Mouse (Mus musculus) midbrain, embryonic 13.5 days (tissue): Measurements from ENCODE around the gene Skint10. TPM values are rescaled to one million over a fixed set of nuclear protein-coding genes. Genes with fewer than 3 reads are reported as not detected.

ENCODE experiments used
- ATAC-seq: fragments of 200-750 bp; cut with Nextera tagmentation; 2 replicates; pipeline ENCODE4 v1.8.0; 2017; ENCODE audit warnings: mild to moderate bottlenecking, moderate TSS enrichment, moderate library complexity
- H3K27ac ChIP-seq: fragments of 300-500 bp; sonication (generic); 2 replicates; pipeline ENCODE4 v1.5.1; 2015; ENCODE audit warnings: inconsistent platforms, mild to moderate bottlenecking, moderate library complexity
- H3K27me3 ChIP-seq: fragments of 300-500 bp; sonication (generic); 2 replicates; pipeline ENCODE4 v1.6.1; 2015; ENCODE audit warnings: mild to moderate bottlenecking, inconsistent platforms
- H3K36me3 ChIP-seq: fragments of 300-500 bp; sonication (generic); 2 replicates; pipeline ENCODE4 v1.6.1; 2015; ENCODE audit warnings: mild to moderate bottlenecking, inconsistent platforms
- H3K4me1 ChIP-seq: fragments of 300-500 bp; sonication (generic); replicated peaks from 2 replicates; pipeline ENCODE4 v1.6.1; 2015; ENCODE audit warnings: inconsistent platforms
- H3K4me2 ChIP-seq: fragments of 300-500 bp; sonication (generic); replicated peaks from 2 replicates; pipeline ENCODE4 v1.6.1; 2015; ENCODE audit warnings: moderate library complexity, mild to moderate bottlenecking, inconsistent platforms
- H3K4me3 ChIP-seq: fragments of 300-500 bp; sonication (generic); replicated peaks from 2 replicates; pipeline ENCODE4 v1.5.1; 2015; ENCODE audit warnings: mild to moderate bottlenecking, inconsistent platforms
- H3K9ac ChIP-seq: fragments of 300-500 bp; sonication (generic); replicated peaks from 2 replicates; pipeline ENCODE4 v1.6.1; 2015; ENCODE audit warnings: mild to moderate bottlenecking, inconsistent platforms
- H3K9me3 ChIP-seq: fragments of 300-500 bp; sonication (generic); 2 replicates; pipeline ENCODE4 v1.6.1; 2016; ENCODE audit warnings: mild to moderate bottlenecking, inconsistent platforms
- WGBS: fragments of 180-500 bp; shearing (Covaris S2); methylation state at CpG from one replicate; pipeline ENCODE4 v1.1.7; 2015; 5-methylcytosine and 5-hydroxymethylcytosine counted together
- polyA plus RNA-seq: library from polyadenylated mRNA; unstranded; fragments of >200 nt; fragmentation: Nextera tagmentation; extraction: Ambion mirVana; gene quantifications from 2 replicates; pipeline ENCODE4 v1.2.1, GENCODE M21; 2015

Gene Skint10
- not detected in 2 replicates for polyA plus RNA-seq

DNA sequence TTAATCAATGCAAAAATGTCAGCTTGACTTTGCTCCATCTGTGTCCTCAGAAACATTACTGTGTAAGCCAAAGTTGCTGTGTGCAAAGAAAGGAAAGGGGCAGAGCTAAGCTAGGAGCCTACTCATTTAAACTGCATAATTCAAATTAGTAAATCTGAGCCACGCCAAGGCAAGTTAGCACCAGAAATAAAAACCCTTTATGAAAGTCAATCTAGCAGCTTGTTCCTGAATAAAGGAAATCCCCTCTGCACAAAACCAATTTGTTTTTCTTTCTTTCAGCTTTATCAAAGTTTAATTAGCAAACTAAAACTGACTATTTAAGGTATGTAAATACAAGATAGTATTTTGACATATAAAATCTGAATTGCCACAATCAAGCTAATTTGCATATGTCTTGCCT is at the start of gene Skint10:
TSS of gene Skint10 (minus strand) at position 101 of the 400 bp plus-strand sequence.
- Histone ChIP-seq H3K9me3 (peaks cover 9% of the 10 kb centered on the region), H3K4me1 (no peaks in the 10 kb centered on the region), H3K27ac (no peak within 1 kb of the TSS), H3K36me3 (no peaks in the 10 kb centered on the region), H3K27me3 (no peaks in the 10 kb centered on the region), H3K9ac (no peak within 1 kb of the TSS), H3K4me2 (no peak within 1 kb of the TSS), H3K4me3 (no peak within 1 kb of the TSS)
- no peak for ATAC-seq
- 77% methylated on average over 1 of the region's 1 CpGs for WGBS

DNA sequence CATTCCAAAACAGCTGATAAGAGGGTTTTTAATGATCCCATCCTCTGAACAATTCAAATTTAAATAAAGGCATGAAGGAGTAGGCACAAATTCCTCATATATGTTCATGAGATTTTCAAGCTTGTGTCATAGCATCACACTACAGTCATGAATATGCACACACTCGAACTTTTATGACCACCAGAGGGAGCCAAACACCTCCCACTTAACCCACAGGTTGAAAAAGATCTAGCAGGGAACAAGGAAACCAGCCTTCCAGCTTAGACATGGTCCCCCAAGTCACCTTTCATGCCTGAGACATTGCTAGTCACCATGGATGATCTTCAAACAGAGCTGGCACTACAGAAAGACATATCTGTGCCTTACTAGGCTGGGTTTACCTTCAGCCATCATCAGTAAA is 16.0 kb upstream of the Skint10 start:
- peaks cover 17% of the 10 kb centered on the region; the same call in 1 of the 2 replicates for H3K9me3 ChIP-seq
- no peak overlapping the region for H3K9ac ChIP-seq
- no peak overlapping the region for H3K4me3 ChIP-seq
- no peak for ATAC-seq
- WGBS, result 3% methylated on average over 1 of the region's 1 CpGs
- H3K4me2 ChIP-seq, result no peak overlapping the region
- H3K27me3 ChIP-seq, result no peaks in the 10 kb centered on the region
- no peaks in the 10 kb centered on the region for H3K4me1 ChIP-seq
- H3K36me3 ChIP-seq, result no peaks in the 10 kb centered on the region
- no peak overlapping the region for H3K27ac ChIP-seq

Other genes with a start within 250 kb of the Skint10 start
- not detected in 2 replicates for gene Skint2, start 217.7 kb downstream of the Skint10 start, polyA plus RNA-seq